Mouse (Mus musculus) embryonic facial prominence, embryonic 11.5 days (tissue): ENCODE results near the gene Nectin2. TPM values are rescaled to one million over a fixed set of nuclear protein-coding genes. Genes with fewer than 3 reads are reported as not detected.

Source experiments
- ATAC-seq: fragments of 200-750 bp; cut with Nextera tagmentation; replicated peaks from 2 replicates; pipeline ENCODE4 v1.8.0; 2017; ENCODE audit warnings: low read depth; ENCODE audit not compliant: insufficient number of reproducible peaks, low FRiP score, low TSS enrichment
- DNase-seq: peaks from one replicate; pipeline ENCODE4 v3.0.0-alpha.2; 2015; ENCODE audit warnings: low spot score
- H3K27ac ChIP-seq: fragments of 300-500 bp; sonication (generic); replicated peaks from 2 replicates; pipeline ENCODE4 v1.5.1; 2014; ENCODE audit warnings: mild to moderate bottlenecking, low read depth, low read length, control low read depth
- H3K27me3 ChIP-seq: fragments of 300-500 bp; sonication (generic); 2 replicates; pipeline ENCODE4 v1.6.1; 2014; ENCODE audit warnings: mild to moderate bottlenecking, low read length, moderate library complexity, mixed read lengths; ENCODE audit not compliant: control insufficient read depth, insufficient read depth
- H3K36me3 ChIP-seq: fragments of 300-500 bp; sonication (generic); replicated peaks from 2 replicates; pipeline ENCODE4 v1.6.1; 2014; ENCODE audit warnings: low read depth, mild to moderate bottlenecking, low read length, moderate library complexity, mixed read lengths; ENCODE audit not compliant: control insufficient read depth, insufficient read depth
- H3K4me1 ChIP-seq: fragments of 300-500 bp; sonication (generic); 2 replicates; pipeline ENCODE4 v1.6.1; 2014; ENCODE audit warnings: low read length, mixed read lengths; ENCODE audit not compliant: control insufficient read depth, insufficient read depth
- H3K4me2 ChIP-seq: fragments of 300-500 bp; sonication (generic); 2 replicates; pipeline ENCODE4 v1.6.1; 2014; ENCODE audit warnings: low read depth, mild to moderate bottlenecking, control low read depth, low read length, moderate library complexity
- H3K4me3 ChIP-seq: fragments of 300-500 bp; sonication (generic); 2 replicates; pipeline ENCODE4 v1.5.1; 2014; ENCODE audit warnings: low read depth, low read length, control low read depth
- H3K9ac ChIP-seq: fragments of 300-500 bp; sonication (generic); replicated peaks from 2 replicates; pipeline ENCODE4 v1.6.1; 2014; ENCODE audit warnings: mild to moderate bottlenecking, control low read depth, low read length
- H3K9me3 ChIP-seq: fragments of 300-500 bp; sonication (generic); replicated peaks from 2 replicates; pipeline ENCODE4 v1.6.1; 2016; ENCODE audit warnings: mild to moderate bottlenecking, low read length, inconsistent platforms, mixed read lengths; ENCODE audit not compliant: control insufficient read depth
- WGBS: fragments of 180-500 bp; shearing (Covaris S2); extraction: QIAGEN DNeasy Blood & Tissue Kit; methylation state at CpG from one replicate; pipeline ENCODE4 v1.1.7; 2014; 5-methylcytosine and 5-hydroxymethylcytosine counted together
- polyA plus RNA-seq: library from polyadenylated mRNA; unstranded; fragments of >200 nt; fragmentation: Nextera tagmentation; extraction: Ambion mirVana; gene quantifications from 2 replicates; pipeline ENCODE4 v1.2.1, GENCODE M21; 2014

Gene Nectin2
- polyA plus RNA-seq, 1 experiment from 2014 or later, result 69.8 TPM

DNA sequence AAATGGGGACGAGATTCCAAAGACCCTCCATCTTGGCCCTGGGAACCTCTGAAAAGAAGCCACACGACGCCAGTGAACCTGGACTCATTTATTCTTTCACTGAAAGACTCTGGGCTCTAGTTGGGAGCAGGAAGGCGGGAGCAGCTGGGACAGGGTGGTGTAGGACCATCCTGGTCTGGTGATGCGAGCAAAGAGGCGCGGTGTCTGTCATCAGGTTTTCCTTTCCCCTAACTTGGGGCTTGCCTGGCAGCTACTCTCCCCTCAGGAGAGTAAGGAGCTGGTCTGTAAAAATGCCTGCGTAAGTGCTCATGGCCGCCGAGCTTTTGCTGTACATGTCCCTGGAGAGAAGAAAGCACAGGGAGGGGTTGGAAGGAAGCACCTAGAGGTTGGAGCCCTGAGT is 78.8 kb downstream of the Nectin2 start:
- DNase-seq, result no peak
- Histone ChIP-seq H3K36me3 (no peaks in the 10 kb centered on the region), H3K9ac (no peak overlapping the region), H3K4me1 (no peaks in the 10 kb centered on the region), H3K4me3 (no peak overlapping the region), H3K27ac (no peak overlapping the region), H3K4me2 (no peak overlapping the region), H3K27me3 (no peaks in the 10 kb centered on the region), H3K9me3 (no peaks in the 10 kb centered on the region)
- ATAC-seq, result no peak
- 73% methylated on average over 10 of the region's 10 CpGs for WGBS

DNA sequence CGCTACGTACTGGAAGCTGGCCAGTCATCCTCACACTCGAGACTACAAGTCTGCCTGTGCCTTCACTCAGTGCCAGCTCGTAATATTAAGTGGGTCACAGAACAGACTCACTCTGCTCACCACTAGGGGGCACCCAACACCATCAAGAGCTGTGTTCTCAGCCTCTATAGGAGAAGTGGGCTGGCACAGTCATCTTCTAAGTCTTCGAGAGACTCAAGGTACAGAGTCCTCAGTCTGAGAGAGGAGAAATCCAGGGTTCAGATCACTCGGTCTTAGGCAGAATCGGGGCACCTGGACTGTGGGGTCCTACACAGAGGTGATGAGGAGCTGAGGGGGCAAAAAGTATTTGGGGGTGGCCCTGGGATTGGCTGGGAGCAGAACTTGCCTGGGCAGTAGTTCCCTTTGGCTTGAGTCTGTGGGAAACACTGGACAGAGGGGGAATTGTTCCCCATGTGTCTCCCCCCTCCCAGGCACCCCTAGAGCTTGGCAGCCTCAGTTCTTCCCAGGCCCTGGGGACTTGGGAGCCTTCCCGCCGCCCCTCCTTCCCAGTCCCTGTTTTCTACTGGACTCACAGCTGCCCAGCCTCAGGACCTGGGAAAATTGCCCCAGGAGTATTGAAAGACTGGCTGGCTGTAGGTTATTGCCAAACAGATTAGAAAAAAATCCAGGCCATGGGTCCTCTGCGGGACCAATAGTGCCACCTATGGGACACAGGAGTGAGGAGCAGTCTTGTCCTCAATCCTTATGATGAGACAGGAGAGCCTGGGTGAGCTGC is 81.1 kb downstream of the Nectin2 start:
- Histone ChIP-seq H3K4me3 (no peak overlapping the region), H3K27ac (0 out of 2 replicates have a peak overlapping the region, but pooled peaks have one; percentile 20), H3K4me1 (no peaks in the 10 kb centered on the region), H3K27me3 (no peaks in the 10 kb centered on the region), H3K9me3 (no peaks in the 10 kb centered on the region), H3K36me3 (no peaks in the 10 kb centered on the region), H3K4me2 (peak overlapping the region; percentile 16; the same call in 1 of the 2 replicates), H3K9ac (peak overlapping the region; percentile 51)
- WGBS, result 7% methylated on average over 10 of the region's 10 CpGs
- DNase-seq (peak; percentile 96), ATAC-seq (peak; percentile 77)

DNA sequence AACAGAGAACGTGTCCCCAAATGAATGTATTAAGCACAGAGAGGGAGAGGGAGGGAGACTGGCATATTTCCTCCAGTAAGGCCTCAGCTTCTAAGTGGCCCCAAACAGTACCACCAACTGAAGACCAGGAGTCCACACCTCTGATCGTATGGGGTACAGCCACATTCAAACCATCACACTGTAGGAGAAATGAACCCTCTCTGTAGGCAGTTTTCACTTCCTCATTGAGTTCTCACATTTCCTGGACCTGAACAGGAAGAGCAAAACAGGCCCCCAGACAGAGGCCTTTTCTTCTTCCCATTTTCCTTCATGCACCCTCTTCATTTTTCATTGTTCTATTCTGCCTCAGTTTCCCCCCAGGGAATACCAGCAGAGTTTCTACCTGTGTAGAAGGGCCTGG is 82.8 kb downstream of the Nectin2 start:
- DNase-seq (no peak), ATAC-seq (no peak)
- Histone ChIP-seq H3K36me3 (no peaks in the 10 kb centered on the region), H3K9me3 (no peaks in the 10 kb centered on the region), H3K4me3 (no peak overlapping the region), H3K27me3 (no peaks in the 10 kb centered on the region), H3K4me2 (no peak overlapping the region), H3K4me1 (peaks cover 6% of the 10 kb centered on the region; the same call in 1 of the 2 replicates), H3K9ac (no peak overlapping the region), H3K27ac (no peak overlapping the region)
- WGBS, result 82% methylated on average over 2 of the region's 2 CpGs

DNA sequence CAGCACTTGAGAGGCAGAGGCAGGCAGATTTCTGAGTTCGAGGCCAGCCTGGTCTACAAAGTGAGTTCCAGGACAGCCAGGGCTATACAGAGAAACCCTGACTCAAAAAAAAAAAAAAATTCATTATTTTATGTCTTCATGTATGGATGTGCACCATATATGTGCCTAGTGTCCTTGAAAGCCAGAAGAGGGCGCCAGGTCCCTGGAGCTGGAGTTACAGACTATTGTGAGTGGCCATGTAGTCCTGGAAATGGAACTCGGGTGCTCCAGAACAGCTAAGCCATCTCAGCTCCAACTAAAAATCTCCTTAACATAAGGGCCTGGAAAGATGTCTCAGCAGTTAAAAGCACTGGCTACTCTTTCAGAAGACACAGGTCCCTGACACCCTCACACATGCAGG is 83.5 kb downstream of the Nectin2 start:
- H3K4me1 ChIP-seq, result peaks cover 6% of the 10 kb centered on the region; the same call in 1 of the 2 replicates
- H3K27ac ChIP-seq, result no peak overlapping the region
- H3K9ac ChIP-seq, result no peak overlapping the region
- no peaks in the 10 kb centered on the region for H3K9me3 ChIP-seq
- H3K36me3 ChIP-seq, result peaks cover 1% of the 10 kb centered on the region
- no peak overlapping the region for H3K4me2 ChIP-seq
- H3K4me3 ChIP-seq, result no peak overlapping the region
- 62% methylated on average over 3 of the region's 3 CpGs for WGBS
- no peaks in the 10 kb centered on the region for H3K27me3 ChIP-seq
- ATAC-seq (no peak), DNase-seq (no peak)

Other genes with a start within 250 kb of the Nectin2 start
- 2.3 and 2.6 TPM in 2 replicates for gene Bloc1s3, start 242.1 kb downstream of the Nectin2 start, polyA plus RNA-seq
- 51.7 and 58.2 TPM in 2 replicates for gene Trappc6a, start 242.1 kb downstream of the Nectin2 start, polyA plus RNA-seq
- gene Nkpd1, start 232.6 kb downstream of the Nectin2 start, polyA plus RNA-seq, result 0.08 TPM in 1 of 2 replicates, not detected in the other
- gene Ppp1r37, start 187.4 kb downstream of the Nectin2 start, polyA plus RNA-seq, result 3.6 and 3.7 TPM in 2 replicates
- gene Zfp296, start 173.2 kb downstream of the Nectin2 start, polyA plus RNA-seq, result 0.22 and 0.31 TPM in 2 replicates
- gene Gemin7, start 172.9 kb downstream of the Nectin2 start, polyA plus RNA-seq, result 158 and 167 TPM in 2 replicates
- 36.0 and 37.4 TPM in 2 replicates for gene Clasrp, start 146.0 kb downstream of the Nectin2 start, polyA plus RNA-seq
- gene Relb, start 121.0 kb downstream of the Nectin2 start, polyA plus RNA-seq, result 3.8 and 4.3 TPM in 2 replicates
- 92.5 and 94.7 TPM in 2 replicates for gene Clptm1, start 85.5 kb downstream of the Nectin2 start, polyA plus RNA-seq
- gene Apoc2, start 72.5 kb downstream of the Nectin2 start, polyA plus RNA-seq, result 0.41 and 0.82 TPM in 2 replicates
- gene Gm44805, start 69.1 kb downstream of the Nectin2 start, polyA plus RNA-seq, result not detected in 2 replicates
- not detected in 2 replicates for gene Apoc4, start 69.0 kb downstream of the Nectin2 start, polyA plus RNA-seq
- 5.4 and 6.1 TPM in 2 replicates for gene Apoc1, start 57.8 kb downstream of the Nectin2 start, polyA plus RNA-seq
- 180 and 210 TPM in 2 replicates for gene Apoe, start 51.3 kb downstream of the Nectin2 start, polyA plus RNA-seq
- gene Tomm40, start 35.0 kb downstream of the Nectin2 start, polyA plus RNA-seq, result 123 and 131 TPM in 2 replicates
- gene Bcam, start 20.5 kb upstream of the Nectin2 start, polyA plus RNA-seq, result 43.8 and 52.0 TPM in 2 replicates
- 1.1 and 1.7 TPM in 2 replicates for gene Cblc, start 46.3 kb upstream of the Nectin2 start, polyA plus RNA-seq
- 1.4 and 2.2 TPM in 2 replicates for gene Bcl3, start 72.3 kb upstream of the Nectin2 start, polyA plus RNA-seq
- gene Gm19345, start 101.5 kb upstream of the Nectin2 start, polyA plus RNA-seq, result not detected in 2 replicates
- not detected in 2 replicates for gene Ceacam16, start 110.8 kb upstream of the Nectin2 start, polyA plus RNA-seq
- not detected in 2 replicates for gene Ceacam19, start 137.5 kb upstream of the Nectin2 start, polyA plus RNA-seq
- gene Pvr, start 170.7 kb upstream of the Nectin2 start, polyA plus RNA-seq, result 4.2 and 4.8 TPM in 2 replicates
- not detected in 2 replicates for gene Igsf23, start 200.3 kb upstream of the Nectin2 start, polyA plus RNA-seq
- gene Ceacam20, start 214.9 kb upstream of the Nectin2 start, polyA plus RNA-seq, result not detected in 2 replicates
- not detected in 2 replicates for gene Nlrp9b, start 241.0 kb upstream of the Nectin2 start, polyA plus RNA-seq